Mouse (Mus musculus): ENCODE data around the gene Ly75.

- no peak for TF ChIP-seq CTCF (IDR thresholded peaks at IDR 0.05; ENCODE audit: control insufficient read depth, insufficient read depth, low read length)
- TF ChIP-seq POLR2A (IDR thresholded peaks at IDR 0.05; ENCODE audit: borderline replicate concordance, control insufficient read depth, low read depth, low read length): no peak
Measured at GRCm38 (mm10) chr2:60375608-60376107, 7.4 kb downstream of the Ly75 start.
